Mouse (Mus musculus): ENCODE data around the gene Naaladl2.
"Not testable (repeated sequence)": the region's sequence is repeated elsewhere in the genome, so short reads cannot be mapped to it uniquely, and the experiment has no call there.

Naaladl2 gene

GRCm38 (mm10) chr3:24321489-24322405 lies 822.3 kb downstream of the Naaladl2 start:
- DNase-seq (ENCODE audit: low read depth, low spot score) = no peak

- DNase-seq (ENCODE audit: low read depth, low spot score) = no peak
Observed at GRCm38 (mm10) chr3:24314658-24315297, 829.3 kb downstream of the Naaladl2 start.

GRCm38 (mm10) chr3:24225418-24225817 lies 918.6 kb downstream of the Naaladl2 start:
- no peak for DNase-seq (ENCODE audit: low read depth, low spot score)

- no peak for DNase-seq (ENCODE audit: low read depth, low spot score)
Observed at GRCm38 (mm10) chr3:24217476-24217875, 926.6 kb downstream of the Naaladl2 start.

- no peak for DNase-seq (ENCODE audit: low read depth, low spot score)
Observed at GRCm38 (mm10) chr3:24166531-24166930, 977.5 kb downstream of the Naaladl2 start.

GRCm38 (mm10) chr3:24163992-24164391 lies 980.1 kb downstream of the Naaladl2 start:
- no peak for DNase-seq (ENCODE audit: low read depth, low spot score)

- DNase-seq (ENCODE audit: low read depth, low spot score) = not testable (repeated sequence)
Observed at GRCm38 (mm10) chr3:24151086-24151815, 992.8 kb downstream of the Naaladl2 start.

GRCm38 (mm10) chr3:24142808-24143207 lies 1001.3 kb downstream of the Naaladl2 start:
- DNase-seq (ENCODE audit: low read depth, low spot score) = no peak

GRCm38 (mm10) chr3:24138002-24138401 lies 1006.1 kb downstream of the Naaladl2 start:
- no peak for DNase-seq (ENCODE audit: low read depth, low spot score)

- no peak for DNase-seq (ENCODE audit: low read depth, low spot score)
Observed at GRCm38 (mm10) chr3:24126200-24126599, 1017.9 kb downstream of the Naaladl2 start.

- DNase-seq (ENCODE audit: low read depth, low spot score) = no peak
Observed at GRCm38 (mm10) chr3:24124034-24124433, 1020.0 kb downstream of the Naaladl2 start.

- no peak for DNase-seq (ENCODE audit: low read depth, low spot score)
Observed at GRCm38 (mm10) chr3:24118136-24118535, 1025.9 kb downstream of the Naaladl2 start.

- DNase-seq (ENCODE audit: low read depth, low spot score) = no peak
Observed at GRCm38 (mm10) chr3:24114849-24115248, 1029.2 kb downstream of the Naaladl2 start.

- no peak for DNase-seq (ENCODE audit: low read depth, low spot score)
Observed at GRCm38 (mm10) chr3:24113360-24113759, 1030.7 kb downstream of the Naaladl2 start.

- DNase-seq (ENCODE audit: low read depth, low spot score) = no peak
Observed at GRCm38 (mm10) chr3:24106391-24106790, 1037.7 kb downstream of the Naaladl2 start.

GRCm38 (mm10) chr3:24079761-24080160 lies 1064.3 kb downstream of the Naaladl2 start:
- DNase-seq (ENCODE audit: low read depth, low spot score) = no peak

GRCm38 (mm10) chr3:24071169-24071797 lies 1072.8 kb downstream of the Naaladl2 start:
- DNase-seq (ENCODE audit: low read depth, low spot score) = no peak

- no peak for DNase-seq (ENCODE audit: low read depth, low spot score)
Observed at GRCm38 (mm10) chr3:24070424-24071168, 1073.5 kb downstream of the Naaladl2 start.

- no peak for DNase-seq (ENCODE audit: low read depth, low spot score)
Observed at GRCm38 (mm10) chr3:24048217-24048616, 1095.8 kb downstream of the Naaladl2 start.

GRCm38 (mm10) chr3:24001741-24002140 lies 1142.3 kb downstream of the Naaladl2 start:
- DNase-seq (ENCODE audit: low read depth, low spot score) = no peak

GRCm38 (mm10) chr3:23973727-23974126 lies 1170.3 kb downstream of the Naaladl2 start:
- DNase-seq (ENCODE audit: low read depth, low spot score) = no peak
